Mouse (Mus musculus) testis, adult 2 months (tissue): ENCODE data around the gene 1700057G04Rik.

ENCODE experiments used
- CTCF ChIP-seq: fragments of 200-500 bp; IDR thresholded peaks from 2 replicates; pipeline ENCODE4 v1.5.1; 2012; ENCODE audit warnings: low read depth, mild to moderate bottlenecking, inconsistent platforms, low read length, moderate library complexity; ENCODE audit not compliant: control insufficient read depth, insufficient read depth, insufficient replicate concordance
- POLR2A ChIP-seq: fragments of 200-500 bp; IDR thresholded peaks from 2 replicates; pipeline ENCODE4 v1.6.1; 2012; ENCODE audit warnings: low read depth, mild to moderate bottlenecking, inconsistent platforms, low read length, moderate library complexity; ENCODE audit not compliant: control insufficient read depth

GRCm38 (mm10) chr9:92269829-92270404 lies 39.3 kb upstream of the 1700057G04Rik start:
- TF ChIP-seq CTCF, result no peak
- TF ChIP-seq POLR2A, result no peak
